Mouse (Mus musculus): Measurements from ENCODE around the gene Gabrr2. TPM values are rescaled to one million over a fixed set of nuclear protein-coding genes. Genes with fewer than 3 reads are reported as not detected.

Gene Gabrr2
- polyA plus RNA-seq, 1 experiment from 2014 or later: 0.11 TPM

DNA sequence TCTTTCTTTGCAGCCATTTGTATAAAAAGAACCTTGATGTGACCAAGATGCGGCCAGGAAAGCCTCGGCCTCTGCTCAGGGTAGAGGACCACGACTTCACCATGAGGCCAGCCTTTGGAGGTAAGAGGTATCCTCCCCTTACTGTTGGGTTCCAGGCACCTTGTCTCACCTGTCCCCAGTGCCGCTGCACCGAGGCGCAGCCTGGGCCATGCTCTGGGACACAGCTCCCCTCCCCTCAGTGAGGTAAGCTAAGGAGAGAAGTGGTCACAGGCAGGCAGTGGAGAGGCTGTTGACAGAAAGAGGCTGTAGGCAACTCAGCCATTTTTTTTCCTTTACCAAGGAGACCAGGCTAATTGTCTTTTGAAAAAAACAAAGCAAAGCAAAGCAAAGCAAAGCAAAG lies 8.5 kb downstream of the Gabrr2 start:
- Histone ChIP-seq H3K9me3 (replicated peaks) (no peaks in the 10 kb centered on the region), H3K4me2 (no peak overlapping the region), H3K9ac (no peak overlapping the region), H3K27me3 (no peaks in the 10 kb centered on the region), H3K36me3 (no peaks in the 10 kb centered on the region), H3K4me1 (replicated peaks) (peaks cover 10% of the 10 kb centered on the region), H3K27ac (no peak overlapping the region), H3K4me3 (no peak overlapping the region)
- ATAC-seq (replicated peaks; ENCODE audit: insufficient number of reproducible peaks, insufficient read depth, low FRiP score, low read depth): no peak
- 69% methylated on average over 6 of the region's 6 CpGs for WGBS

DNA sequence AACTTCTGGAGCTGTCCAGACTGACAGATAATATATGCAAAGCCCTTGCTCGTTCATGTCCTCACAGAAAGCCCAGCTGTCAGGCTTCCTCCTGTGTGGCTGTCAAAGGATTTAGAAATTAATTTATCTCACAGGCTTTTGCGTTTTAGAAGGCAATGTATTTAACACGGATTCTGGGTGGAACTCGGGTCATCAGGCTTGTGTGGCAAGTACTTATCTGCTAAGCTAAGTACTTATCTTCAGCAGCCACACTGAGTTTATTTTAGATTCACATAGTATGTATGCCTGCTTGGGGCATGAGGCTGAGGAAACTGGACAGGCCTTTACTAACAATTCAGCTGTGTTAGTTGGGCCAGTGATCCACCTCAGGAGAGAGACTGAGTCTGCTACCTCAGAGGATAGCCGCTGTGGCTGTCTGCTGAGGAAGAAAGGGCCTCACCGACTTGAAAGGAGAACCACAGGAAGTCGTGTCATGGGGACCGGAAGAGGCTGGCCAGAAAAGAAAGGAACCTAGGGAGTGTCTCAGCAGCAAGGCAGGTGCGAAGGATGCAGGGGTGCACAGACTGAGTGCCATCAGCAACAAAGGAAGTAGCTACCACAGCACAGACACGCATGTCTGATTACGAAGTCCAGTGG lies 9.8 kb downstream of the Gabrr2 start:
- Histone ChIP-seq H3K4me2 (no peak overlapping the region), H3K36me3 (no peaks in the 10 kb centered on the region), H3K4me3 (no peak overlapping the region), H3K27me3 (no peaks in the 10 kb centered on the region), H3K27ac (no peak overlapping the region), H3K9ac (no peak overlapping the region), H3K4me1 (replicated peaks) (peaks cover 7% of the 10 kb centered on the region), H3K9me3 (replicated peaks) (no peaks in the 10 kb centered on the region)
- WGBS: 38% methylated on average over 11 of the region's 11 CpGs
- ATAC-seq (replicated peaks; ENCODE audit: insufficient number of reproducible peaks, insufficient read depth, low FRiP score, low read depth): no peak; the same call in 1 of the 2 replicates

DNA sequence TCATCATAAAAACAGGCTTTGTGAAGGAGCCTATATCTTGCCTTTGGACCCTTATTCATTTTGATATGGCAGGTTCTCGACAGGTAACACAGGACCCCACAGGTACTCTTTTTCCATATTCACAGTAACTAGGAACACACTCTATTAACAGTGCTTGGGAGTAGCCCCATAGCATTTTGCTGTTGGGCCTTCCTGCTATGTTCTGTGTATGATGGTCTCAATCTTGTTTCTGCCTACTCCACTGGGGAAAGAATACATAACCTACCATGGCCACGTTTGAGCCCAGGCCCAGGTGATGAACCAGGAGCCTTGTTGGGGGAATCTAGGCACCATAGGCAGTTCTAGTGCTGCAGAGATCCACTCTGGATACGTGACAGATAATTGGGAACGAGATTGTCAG lies 11.6 kb downstream of the Gabrr2 start:
- 82% methylated on average over 4 of the region's 4 CpGs for WGBS
- no peak overlapping the region for H3K9ac ChIP-seq

DNA sequence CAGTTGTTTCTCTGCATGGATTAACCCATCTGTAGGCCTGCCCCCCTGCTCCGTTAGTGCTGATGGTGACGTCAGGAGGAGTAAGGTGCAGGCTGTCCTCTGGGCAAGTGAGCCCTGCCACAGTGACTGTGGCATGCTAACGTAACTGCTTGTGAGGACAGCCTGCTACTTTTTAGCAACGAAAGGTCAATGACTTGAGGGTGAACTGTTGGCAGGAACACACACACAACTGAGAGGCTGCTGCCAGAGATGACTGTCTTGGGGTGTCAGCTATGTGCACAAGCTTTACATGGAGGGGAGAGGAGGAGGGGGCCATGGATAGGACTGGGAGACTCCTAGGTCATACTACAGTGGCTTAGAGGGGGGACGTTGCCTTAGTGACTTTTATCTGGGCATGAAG lies 12.1 kb downstream of the Gabrr2 start:
- Histone ChIP-seq H3K27ac (no peak overlapping the region), H3K4me2 (no peak overlapping the region), H3K9ac (no peak overlapping the region), H3K4me1 (replicated peaks) (peaks cover 7% of the 10 kb centered on the region), H3K9me3 (replicated peaks) (no peaks in the 10 kb centered on the region), H3K36me3 (no peaks in the 10 kb centered on the region), H3K27me3 (no peaks in the 10 kb centered on the region), H3K4me3 (no peak overlapping the region)
- WGBS: 58% methylated on average over 5 of the region's 5 CpGs
- ATAC-seq (replicated peaks; ENCODE audit: insufficient number of reproducible peaks, insufficient read depth, low FRiP score, low read depth): no peak

More for the DNA sequence above, 11.6 kb downstream of the Gabrr2 start:
- peaks cover 7% of the 10 kb centered on the region for H3K4me1 ChIP-seq (replicated peaks)
- no peak for ATAC-seq (replicated peaks; ENCODE audit: insufficient number of reproducible peaks, insufficient read depth, low FRiP score, low read depth)
- no peaks in the 10 kb centered on the region for H3K27me3 ChIP-seq
- no peaks in the 10 kb centered on the region for H3K36me3 ChIP-seq
- H3K4me3 ChIP-seq: no peak overlapping the region
- H3K4me2 ChIP-seq: no peak overlapping the region
- H3K9me3 ChIP-seq (replicated peaks): no peaks in the 10 kb centered on the region
- no peak overlapping the region for H3K27ac ChIP-seq

DNA sequence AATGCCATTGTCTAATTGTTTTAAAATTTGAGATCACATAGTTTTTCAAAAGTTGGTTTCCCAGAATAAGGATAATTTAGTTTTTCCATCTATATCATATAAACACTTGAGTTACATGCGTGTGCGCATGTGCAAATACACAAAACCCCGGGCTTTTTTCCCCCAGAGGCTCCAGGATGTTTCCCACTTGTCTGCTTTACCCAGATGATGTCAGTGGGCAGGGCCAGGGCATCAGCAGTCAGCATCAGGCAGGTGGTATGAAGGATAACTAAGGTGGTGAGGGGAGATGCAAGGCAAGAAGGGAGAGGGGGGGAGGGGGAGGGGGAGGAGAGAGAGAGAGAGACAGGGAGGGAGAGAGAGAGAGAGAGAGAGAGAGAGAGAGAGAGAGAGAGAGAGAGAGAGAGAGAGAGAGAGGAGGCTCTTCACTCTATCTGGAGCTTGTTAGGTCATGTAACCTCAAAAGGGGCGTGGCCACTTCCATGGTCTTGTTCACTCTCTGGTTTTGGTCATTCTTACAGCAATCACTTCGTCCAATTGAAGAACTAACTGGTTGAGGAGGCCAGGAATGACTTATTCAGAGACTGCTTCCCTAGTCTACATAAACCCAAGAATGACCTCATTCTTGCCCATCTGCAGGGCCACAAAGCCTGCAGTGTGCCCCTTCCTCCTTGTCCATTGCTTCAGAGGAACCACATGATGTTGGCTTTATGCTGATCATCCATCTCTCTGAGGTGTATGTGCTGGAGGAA lies 13.2 kb downstream of the Gabrr2 start:
- no peak overlapping the region for H3K4me3 ChIP-seq
- no peaks in the 10 kb centered on the region for H3K27me3 ChIP-seq
- no peak for ATAC-seq (replicated peaks; ENCODE audit: insufficient number of reproducible peaks, insufficient read depth, low FRiP score, low read depth)
- H3K27ac ChIP-seq: no peak overlapping the region
- H3K9me3 ChIP-seq (replicated peaks): no peaks in the 10 kb centered on the region
- 75% methylated on average over 5 of the region's 5 CpGs for WGBS
- peaks cover 7% of the 10 kb centered on the region for H3K4me1 ChIP-seq (replicated peaks)
- no peak overlapping the region for H3K9ac ChIP-seq
- no peaks in the 10 kb centered on the region for H3K36me3 ChIP-seq
- H3K4me2 ChIP-seq: no peak overlapping the region

DNA sequence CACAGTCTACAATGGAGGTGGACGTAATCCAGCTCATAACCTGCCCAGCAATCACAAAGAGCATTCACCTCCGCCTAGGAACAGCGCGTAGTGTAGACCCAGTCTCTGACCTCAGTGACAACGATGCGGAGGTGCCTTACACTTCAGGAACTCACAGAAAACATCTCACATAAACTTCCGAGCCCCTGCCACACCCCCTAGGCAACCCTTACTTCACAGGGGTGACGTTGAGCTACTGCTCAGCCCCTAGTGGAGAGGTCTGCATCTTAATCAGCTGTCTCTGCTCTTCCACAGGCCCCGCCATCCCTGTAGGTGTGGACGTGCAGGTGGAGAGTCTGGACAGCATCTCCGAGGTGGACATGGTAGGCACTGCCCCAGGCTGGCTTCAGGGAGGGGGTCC lies 14.4 kb downstream of the Gabrr2 start:
- Histone ChIP-seq H3K4me1 (replicated peaks) (peaks cover 7% of the 10 kb centered on the region), H3K4me3 (no peak overlapping the region), H3K4me2 (no peak overlapping the region), H3K9me3 (replicated peaks) (no peaks in the 10 kb centered on the region), H3K36me3 (no peaks in the 10 kb centered on the region), H3K27ac (no peak overlapping the region), H3K27me3 (no peaks in the 10 kb centered on the region), H3K9ac (no peak overlapping the region)
- WGBS: 74% methylated on average over 11 of the region's 11 CpGs
- no peak for ATAC-seq (replicated peaks; ENCODE audit: insufficient number of reproducible peaks, insufficient read depth, low FRiP score, low read depth)

DNA sequence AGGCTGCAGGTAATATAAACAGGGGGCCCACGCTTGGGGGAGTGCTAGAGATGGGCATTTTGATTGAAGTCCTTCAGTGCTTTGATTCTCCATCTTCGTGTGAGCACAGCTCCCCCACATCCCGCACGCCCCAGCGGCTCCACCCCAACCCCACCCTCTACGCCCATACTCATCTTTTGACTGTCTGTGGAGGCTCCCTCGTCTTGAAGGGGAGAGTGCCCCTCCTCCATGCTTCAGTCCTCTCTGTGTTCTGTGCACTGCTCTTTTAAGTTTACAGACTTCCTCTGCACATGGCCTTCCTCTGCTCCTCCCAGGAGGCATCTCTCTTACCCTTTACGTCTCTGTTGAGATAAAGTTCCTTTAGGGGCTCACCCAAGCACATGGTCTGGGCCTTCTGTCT lies 14.9 kb downstream of the Gabrr2 start:
- ATAC-seq (replicated peaks; ENCODE audit: insufficient number of reproducible peaks, insufficient read depth, low FRiP score, low read depth): no peak
- Histone ChIP-seq H3K4me3 (no peak overlapping the region), H3K36me3 (no peaks in the 10 kb centered on the region), H3K27me3 (no peaks in the 10 kb centered on the region), H3K9ac (no peak overlapping the region), H3K4me1 (replicated peaks) (peaks cover 3% of the 10 kb centered on the region), H3K9me3 (replicated peaks) (no peaks in the 10 kb centered on the region), H3K4me2 (no peak overlapping the region), H3K27ac (no peak overlapping the region)
- WGBS: 55% methylated on average over 8 of the region's 8 CpGs

DNA sequence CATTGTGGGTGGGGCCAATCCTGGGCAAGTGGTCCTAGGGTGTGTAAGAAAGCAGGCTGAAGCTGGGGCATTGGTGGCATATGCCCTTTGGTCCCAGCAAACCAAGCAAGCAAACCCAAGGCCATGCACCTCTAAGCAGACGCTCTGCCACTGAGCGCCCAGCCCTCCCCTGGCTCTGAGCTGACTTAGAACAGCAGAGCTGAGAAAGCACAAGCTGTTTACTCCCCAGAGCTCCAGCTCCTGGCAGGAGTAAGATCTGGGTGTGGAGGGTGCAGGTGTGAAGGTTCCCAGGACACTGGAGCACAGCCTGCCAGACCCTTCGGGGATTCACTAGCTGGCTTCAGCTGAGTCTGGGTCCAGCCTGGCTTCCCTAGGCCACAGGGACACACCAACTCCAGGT lies 15.7 kb downstream of the Gabrr2 start:
- H3K4me1 ChIP-seq (replicated peaks): no peaks in the 10 kb centered on the region
- 85% methylated on average over 3 of the region's 3 CpGs for WGBS
- H3K4me3 ChIP-seq: no peak overlapping the region
- no peak overlapping the region for H3K4me2 ChIP-seq
- no peaks in the 10 kb centered on the region for H3K27me3 ChIP-seq
- no peaks in the 10 kb centered on the region for H3K9me3 ChIP-seq (replicated peaks)
- no peak overlapping the region for H3K9ac ChIP-seq
- no peak for ATAC-seq (replicated peaks; ENCODE audit: insufficient number of reproducible peaks, insufficient read depth, low FRiP score, low read depth)
- H3K27ac ChIP-seq: no peak overlapping the region
- no peaks in the 10 kb centered on the region for H3K36me3 ChIP-seq

DNA sequence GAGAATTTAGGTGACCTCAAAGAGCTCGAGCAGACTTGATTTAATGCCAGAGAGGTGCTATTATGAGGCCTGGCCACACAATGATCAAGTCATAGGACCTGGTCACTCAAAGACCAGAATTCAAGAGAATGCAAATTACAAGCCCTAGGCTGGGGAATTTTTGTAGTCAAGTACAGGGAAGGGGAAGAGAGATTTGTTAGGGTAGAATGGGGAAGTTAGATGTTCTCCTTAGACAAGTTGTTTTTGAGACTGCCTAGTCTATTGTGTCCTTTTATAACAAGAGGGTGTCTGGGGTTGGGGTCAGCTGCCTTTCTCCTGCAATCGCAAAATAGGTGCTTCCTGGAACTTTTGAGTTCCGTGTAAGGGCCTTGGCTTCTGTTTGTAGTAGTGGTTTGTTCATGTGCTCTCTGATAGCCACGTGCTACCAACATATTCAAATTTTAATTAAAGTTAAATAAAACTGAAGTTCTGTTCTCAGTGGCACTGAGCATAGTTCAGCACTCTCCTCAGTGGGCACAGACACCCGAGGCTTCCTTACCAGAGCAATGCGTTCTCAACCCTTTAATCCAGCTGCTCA lies 36.4 kb downstream of the Gabrr2 start:
- Histone ChIP-seq H3K9me3 (replicated peaks) (no peaks in the 10 kb centered on the region), H3K27ac (no peak overlapping the region), H3K4me3 (no peak overlapping the region), H3K4me2 (no peak overlapping the region), H3K9ac (no peak overlapping the region), H3K4me1 (replicated peaks) (no peaks in the 10 kb centered on the region), H3K27me3 (no peaks in the 10 kb centered on the region), H3K36me3 (no peaks in the 10 kb centered on the region)
- ATAC-seq (replicated peaks; ENCODE audit: insufficient number of reproducible peaks, insufficient read depth, low FRiP score, low read depth): no peak
- 72% methylated on average over 6 of the region's 6 CpGs for WGBS

DNA sequence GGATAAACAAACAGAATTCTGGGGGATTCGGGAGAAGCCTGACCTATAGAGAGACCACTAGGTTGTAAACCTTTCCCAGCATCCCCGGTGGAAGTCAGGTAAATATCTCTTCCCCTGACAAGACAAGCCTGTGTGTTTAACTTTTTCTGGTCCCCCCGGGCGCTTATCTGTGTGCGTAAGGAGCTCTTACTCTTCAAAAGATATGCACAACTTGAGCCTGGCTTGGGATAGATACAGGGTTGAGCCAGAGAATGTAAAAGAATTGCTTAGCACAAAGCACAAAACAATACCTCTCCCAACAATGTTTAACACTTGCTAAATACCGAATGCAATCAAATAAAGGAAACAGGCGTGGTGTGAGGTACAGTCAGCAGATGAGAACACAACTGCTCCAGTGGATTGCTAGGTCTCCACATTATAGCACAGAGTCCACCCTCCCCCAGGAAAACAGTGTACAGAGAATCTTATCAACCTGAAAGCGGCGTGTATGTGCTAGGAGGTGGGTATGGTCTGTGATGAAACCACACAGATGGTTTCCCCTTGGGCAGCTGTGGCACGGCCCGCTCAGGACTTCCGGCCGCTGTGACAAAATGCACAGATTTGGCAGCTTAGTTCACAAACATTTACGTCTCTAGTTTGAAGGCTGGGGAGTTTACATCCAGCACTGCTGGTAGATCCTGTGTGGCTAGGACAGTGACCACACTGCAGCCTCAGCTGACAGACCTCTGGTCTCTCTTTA lies 47.1 kb downstream of the Gabrr2 start:
- H3K27me3 ChIP-seq: no peaks in the 10 kb centered on the region
- no peaks in the 10 kb centered on the region for H3K9me3 ChIP-seq (replicated peaks)
- H3K4me2 ChIP-seq: no peak overlapping the region
- H3K27ac ChIP-seq: no peak overlapping the region
- H3K36me3 ChIP-seq: no peaks in the 10 kb centered on the region
- no peak overlapping the region for H3K9ac ChIP-seq
- 39% methylated on average over 14 of the region's 14 CpGs for WGBS
- 0 out of 2 replicates have a peak, but pooled peaks cover 3% of the 10 kb centered on the region for H3K4me1 ChIP-seq (replicated peaks)
- H3K4me3 ChIP-seq: no peak overlapping the region
- ATAC-seq (replicated peaks; ENCODE audit: insufficient number of reproducible peaks, insufficient read depth, low FRiP score, low read depth): no peak

DNA sequence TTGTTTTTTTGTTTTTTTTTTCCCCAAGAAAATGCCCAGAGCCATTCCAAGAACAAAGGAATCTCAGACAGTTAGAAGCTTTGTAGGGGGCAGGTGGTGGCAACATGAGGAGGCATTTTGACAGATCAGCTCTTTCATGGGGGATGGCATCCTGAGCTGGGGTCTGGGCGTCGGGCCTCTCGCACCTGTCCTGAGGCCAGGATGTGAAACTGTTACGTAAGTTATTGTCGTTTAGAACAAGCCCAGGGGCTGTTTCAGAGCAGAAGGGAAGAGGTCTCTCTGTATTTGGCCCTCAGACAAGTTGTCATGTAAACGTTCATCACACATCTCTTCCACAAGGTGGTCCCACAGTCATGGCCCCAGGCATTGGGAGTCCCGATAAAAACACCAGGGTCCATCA lies 48.0 kb downstream of the Gabrr2 start:
- H3K36me3 ChIP-seq: no peaks in the 10 kb centered on the region
- H3K9ac ChIP-seq: no peak overlapping the region
- no peak for ATAC-seq (replicated peaks; ENCODE audit: insufficient number of reproducible peaks, insufficient read depth, low FRiP score, low read depth)
- no peaks in the 10 kb centered on the region for H3K27me3 ChIP-seq
- H3K4me3 ChIP-seq: no peak overlapping the region
- 0 out of 2 replicates have a peak, but pooled peaks cover 3% of the 10 kb centered on the region for H3K4me1 ChIP-seq (replicated peaks)
- no peaks in the 10 kb centered on the region for H3K9me3 ChIP-seq (replicated peaks)
- H3K27ac ChIP-seq: no peak overlapping the region
- H3K4me2 ChIP-seq: no peak overlapping the region
- 67% methylated on average over 7 of the region's 7 CpGs for WGBS

All from heart, embryonic 15.5 days (tissue).